Mouse (Mus musculus) common myeloid progenitor, adult 5-6 weeks (primary cell): ENCODE results near the gene Capn5. TPM values are rescaled to one million over a fixed set of nuclear protein-coding genes. Genes with fewer than 3 reads are reported as not detected.
A peak's percentile ranks its signal among the peaks of the same experiment; 100 is the strongest.

Source experiments
- ATAC-seq: replicated peaks from 2 replicates; pipeline ENCODE4 v1.8.0; 2016; ENCODE audit warnings: low read depth, mild to moderate bottlenecking, moderate TSS enrichment, inconsistent platforms; ENCODE audit not compliant: poor library complexity, severe bottlenecking
- total RNA-seq: library from RNA; stranded (forward); fragments of 200-1000, 187-1606 nt; gene quantifications from 2 replicates; pipeline ENCODE4 v1.2.3, GENCODE M21; 2017

Gene Capn5
- total RNA-seq, 1 experiment from 2014 or later: 15.1 TPM

DNA sequence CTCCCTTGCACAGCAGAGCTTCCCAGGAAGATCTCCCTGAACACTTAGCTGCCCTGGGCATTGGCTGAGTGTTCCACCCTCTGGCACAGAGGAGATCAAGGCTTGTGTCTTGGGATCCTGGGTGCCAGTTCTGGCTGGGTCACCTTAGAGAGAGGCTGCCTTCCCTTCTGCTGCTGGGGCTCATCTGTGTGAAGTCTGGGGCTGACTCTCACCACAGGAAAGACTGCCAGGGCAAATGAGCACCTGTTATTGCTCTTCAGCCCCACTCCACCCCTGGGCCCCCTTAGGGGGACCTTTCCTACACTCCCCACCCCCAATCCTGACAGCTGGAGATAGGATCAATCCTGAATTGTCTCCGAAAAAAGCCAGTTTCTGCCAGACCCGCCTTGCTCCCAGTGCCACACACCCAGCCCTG, 996 bp downstream of the Capn5 start:
- ATAC-seq: no peak

DNA sequence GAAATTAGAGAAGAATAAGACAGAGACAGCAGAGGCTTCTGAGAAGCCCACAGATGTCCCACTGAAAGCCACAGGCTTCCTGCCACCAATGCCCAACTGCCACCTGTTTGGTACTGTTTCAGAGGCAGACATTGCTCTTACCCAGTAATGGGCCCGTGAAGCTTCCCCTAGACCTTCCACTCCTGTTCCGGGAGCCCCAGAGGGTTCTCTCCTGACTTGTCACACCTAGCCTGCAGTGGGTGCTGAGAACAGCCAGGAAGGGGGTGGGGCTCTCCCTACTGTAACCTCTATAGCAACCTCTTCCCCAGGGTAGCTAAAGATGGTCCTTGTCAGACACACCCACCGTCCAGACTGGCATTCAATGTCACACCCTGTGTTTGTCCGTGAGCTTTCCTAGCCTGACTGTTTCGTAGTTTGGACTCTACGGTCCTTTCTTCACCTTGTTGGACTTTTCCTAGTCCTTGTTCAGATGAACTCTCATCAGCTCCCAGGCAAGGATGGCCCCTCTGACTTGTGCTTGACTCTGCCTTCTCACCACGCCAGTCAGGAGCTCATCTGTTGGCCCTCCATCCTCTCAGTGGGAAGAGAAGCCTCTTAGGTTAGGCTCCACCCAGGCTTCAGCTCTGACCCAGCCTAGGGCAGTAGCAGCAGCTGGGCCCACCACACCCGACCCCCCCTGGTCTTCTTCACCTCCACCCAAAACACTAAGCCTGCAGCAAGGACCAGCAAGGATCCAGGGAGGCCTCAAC, 1.6 kb downstream of the Capn5 start:
- no peak for ATAC-seq

DNA sequence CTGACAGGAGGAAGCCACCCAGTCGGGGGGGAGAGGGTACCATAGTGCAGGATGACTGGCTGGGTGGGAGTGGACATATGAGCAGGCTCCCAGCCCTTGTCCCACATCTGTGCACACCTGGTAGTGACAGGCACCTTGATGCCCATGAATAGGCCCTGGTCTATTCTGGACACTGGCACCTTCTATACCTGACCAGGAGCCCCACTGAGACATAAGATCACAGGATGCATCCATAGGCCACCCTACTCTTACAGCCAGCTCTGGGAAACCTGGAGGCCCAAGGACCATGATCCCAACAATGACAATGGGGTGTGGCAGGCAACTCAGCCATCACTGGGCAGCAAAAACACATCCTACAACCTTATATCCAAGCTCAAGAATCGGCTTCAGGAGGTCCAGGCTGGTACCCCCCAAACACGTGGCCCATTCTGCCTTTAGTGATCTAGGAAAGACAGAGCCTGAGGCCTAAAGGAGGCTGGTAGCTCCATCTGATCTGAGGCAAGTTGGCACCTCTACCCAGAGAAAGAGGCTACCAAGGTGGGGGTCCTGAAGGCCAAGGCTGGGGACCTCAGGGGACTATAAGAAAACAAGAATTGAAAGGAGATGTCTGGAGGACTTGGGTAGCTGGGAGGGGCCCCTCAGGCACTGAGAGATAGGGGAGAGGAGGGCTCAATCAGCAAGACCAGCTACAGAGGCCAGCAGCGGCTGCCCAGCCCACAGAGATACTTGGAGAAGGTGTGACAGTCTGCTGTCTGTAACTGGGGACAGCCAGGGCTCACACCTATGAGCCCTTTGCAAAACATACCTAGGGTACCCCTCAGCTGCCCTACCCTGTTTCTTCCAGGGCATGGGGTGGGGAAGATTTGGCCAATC, 3.0 kb downstream of the Capn5 start:
- ATAC-seq: no peak

DNA sequence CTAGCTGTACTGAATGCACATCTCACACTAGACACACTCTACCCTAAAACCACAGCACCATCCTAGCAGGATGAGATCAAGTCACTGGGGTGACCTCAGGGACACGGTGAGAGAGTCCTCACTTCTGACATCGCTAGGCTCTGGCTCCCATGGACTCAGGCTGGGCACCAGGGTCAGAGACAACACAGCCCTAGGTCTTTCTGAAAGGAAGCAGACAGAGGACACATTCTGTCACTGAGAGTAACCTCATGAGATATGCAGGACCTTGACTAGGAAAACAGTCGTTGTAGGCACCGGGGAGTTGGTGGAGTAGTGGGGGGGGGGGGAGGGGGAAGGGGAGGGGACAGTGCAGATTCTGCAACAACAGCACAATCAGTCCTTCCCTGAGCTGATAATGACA, 4.7 kb downstream of the Capn5 start:
- no peak for ATAC-seq

DNA sequence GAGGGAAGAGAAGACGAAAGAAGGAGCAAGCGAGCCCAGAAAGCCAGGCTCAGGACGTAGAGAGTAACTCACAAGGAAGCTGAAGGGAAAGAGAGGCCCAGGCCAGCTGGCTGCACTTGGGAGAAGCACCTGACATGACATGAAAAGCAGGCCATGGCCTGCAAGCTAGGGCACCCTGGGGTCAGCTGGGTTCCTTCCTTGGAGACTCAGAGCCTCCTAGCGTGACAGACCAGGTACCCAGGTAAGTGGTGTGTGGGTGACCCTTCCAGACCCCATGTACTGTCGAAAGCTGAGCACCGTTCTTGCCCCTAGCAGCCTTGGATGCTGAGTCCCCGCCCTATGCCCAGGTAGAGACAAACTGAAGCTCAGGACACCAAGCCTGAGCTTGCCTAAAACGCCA, 5.4 kb downstream of the Capn5 start:
- ATAC-seq: no peak

DNA sequence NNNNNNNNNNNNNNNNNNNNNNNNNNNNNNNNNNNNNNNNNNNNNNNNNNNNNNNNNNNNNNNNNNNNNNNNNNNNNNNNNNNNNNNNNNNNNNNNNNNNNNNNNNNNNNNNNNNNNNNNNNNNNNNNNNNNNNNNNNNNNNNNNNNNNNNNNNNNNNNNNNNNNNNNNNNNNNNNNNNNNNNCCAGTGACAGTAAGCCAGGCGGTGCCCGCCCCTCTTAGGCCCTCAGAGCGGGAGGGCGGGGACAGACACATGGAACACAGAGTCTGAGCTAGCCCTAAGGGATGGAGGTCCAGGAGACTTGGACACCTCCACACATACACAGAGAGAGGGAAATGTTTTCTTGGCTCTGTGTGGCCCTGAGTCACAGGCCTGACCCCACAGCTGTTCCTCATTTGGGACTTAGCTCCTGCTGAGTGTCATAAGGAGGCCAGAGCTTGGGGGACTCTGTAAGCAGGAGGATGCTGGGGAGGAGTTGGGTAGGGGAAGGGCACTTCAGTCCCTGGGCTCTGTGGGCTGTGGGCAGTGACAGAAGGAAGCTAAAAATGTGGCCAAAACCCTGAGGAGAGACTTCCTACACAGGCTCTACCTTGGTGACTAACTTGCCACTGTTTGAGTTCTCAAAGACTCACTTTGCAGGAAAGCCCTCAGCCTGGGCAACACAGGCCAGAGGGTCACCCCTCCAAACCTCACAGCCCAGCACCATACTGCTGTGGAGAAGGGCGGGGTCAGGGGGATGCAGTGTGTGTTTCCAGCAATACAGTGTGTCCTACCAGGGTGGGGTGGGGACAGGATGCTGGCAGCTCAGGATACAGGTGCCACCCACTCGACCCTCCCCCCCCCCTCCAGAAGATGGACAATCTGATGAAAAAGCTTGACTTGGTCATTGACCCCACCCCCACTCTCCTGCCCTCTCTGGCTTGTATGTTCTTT, 6.7 kb downstream of the Capn5 start:
- peak; percentile 83 for ATAC-seq

DNA sequence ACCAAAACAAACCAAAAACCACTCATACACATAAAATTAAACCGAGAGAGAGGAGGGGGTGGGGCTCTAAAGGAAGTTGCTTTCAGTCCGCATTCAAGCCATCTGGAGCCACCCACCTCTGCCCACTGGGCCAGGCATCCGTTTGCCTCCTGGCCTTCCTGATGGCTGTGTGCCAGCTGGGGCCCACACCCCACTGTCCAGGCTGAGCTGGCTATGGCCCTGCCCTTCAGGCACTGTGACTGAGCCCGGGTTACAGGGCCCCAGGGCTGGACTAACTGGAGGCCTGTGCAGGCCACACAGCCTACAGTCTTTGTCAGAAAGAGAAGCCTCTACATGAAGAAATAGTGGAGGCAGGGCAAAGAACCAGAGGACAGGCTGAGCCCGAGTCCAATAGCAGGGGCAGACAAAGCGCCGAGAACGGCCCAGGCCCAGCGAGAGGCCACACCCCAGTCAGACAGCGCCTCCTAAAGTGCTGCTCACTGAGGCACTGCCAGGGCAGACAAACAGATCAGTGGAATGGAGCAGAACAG, 13.0 kb downstream of the Capn5 start:
- peak; percentile 66 for ATAC-seq

DNA sequence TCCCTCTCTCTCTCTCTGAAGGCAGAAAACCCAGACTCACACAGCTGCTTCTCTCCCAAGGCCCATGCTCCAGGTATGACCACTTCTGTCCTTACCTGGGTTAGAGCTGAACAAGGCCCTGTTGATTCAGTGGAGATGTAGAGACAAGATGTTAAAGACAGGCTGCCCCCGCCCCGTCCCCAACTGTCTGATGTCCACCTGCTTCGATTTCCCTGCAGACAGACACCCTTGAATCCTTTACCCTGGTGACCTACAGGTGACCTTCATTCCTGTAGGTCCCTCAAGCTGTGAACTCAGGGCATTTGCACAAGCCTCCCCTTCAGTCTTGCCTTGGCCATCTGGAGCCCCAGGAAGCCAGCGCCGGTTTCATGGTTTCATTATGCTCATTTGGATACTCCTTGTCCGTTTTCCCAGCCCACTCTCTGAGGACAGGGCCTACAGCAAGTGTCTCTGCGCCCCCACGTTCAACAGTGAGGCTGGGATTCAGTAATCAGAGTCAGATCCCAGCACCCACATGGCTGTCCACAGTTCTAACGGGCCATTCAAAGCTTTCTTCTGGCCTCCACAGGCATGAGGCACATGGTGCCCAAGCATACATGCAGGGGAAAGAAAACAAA, 13.6 kb downstream of the Capn5 start:
- ATAC-seq: no peak

DNA sequence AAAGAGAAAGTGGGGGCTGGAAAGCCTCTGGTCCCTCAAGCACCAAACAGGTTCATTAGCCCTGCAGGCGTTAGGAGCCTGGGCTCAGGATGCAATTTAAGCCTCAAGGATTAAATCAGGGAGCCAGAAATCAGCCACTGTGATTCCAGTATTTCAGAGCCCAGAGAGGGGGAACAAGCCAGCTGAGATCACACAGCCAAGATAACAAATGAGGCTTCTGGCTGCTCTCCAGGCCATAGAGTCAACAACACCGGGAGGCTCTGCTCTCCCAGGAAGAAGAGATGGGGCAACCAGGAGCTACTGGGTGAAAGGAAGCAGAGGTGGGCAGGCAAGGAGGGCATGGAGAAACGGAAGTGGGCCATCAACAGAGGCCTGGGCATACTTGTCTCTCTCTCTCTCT, 14.4 kb downstream of the Capn5 start:
- no peak for ATAC-seq

DNA sequence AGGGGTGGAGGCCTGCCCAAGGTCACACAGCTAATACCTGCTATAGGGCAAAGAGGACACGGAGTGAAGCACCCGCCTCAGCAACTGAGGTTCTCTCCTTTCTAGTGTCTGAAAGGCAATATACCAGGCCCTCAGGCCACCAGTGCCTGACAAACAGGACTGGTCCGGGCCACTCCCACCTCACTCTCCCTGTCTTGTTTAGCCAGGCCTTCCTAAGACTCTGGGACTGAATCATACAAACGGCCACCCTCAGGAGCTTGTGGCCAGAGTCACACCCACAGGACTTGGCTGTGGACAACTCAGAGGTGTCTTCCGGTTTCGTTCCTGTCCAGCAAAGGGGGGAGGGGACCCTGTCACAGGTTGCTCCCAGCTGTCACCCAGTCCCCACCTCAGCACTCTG, 15.8 kb downstream of the Capn5 start:
- ATAC-seq: no peak

DNA sequence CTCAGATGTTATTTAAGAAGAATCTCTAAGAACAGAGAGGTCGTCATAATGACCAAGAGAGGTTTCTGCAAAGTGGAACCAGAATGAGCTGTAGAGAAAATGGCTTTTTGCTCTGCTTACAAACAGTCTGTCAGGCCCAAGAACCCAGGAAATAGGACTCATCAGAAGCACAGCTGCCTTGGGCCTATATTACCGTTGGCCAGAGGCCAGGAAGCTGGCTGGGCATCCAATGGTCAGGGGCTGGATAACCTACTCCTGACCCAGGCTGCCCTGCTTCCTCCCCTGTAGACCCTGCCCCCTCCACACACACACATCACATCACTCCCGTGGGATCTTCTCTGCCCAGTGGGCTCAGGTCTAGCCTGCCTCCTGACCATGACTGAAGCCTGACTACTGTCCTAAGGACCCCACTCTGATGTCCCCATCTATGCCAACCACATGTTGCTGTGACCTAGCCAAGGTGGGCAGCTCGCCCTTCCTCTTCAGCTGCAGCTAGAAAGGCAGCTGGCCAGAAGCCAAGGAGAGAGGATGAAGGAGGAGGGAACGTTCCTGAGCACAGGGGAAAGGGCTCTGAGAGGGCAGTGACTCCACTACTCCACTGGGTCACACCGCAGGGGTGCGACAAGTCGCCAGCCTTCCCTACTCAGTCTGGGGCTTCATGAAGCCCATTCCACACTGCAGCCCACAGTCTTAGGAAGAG, 17.9 kb downstream of the Capn5 start:
- no peak for ATAC-seq

DNA sequence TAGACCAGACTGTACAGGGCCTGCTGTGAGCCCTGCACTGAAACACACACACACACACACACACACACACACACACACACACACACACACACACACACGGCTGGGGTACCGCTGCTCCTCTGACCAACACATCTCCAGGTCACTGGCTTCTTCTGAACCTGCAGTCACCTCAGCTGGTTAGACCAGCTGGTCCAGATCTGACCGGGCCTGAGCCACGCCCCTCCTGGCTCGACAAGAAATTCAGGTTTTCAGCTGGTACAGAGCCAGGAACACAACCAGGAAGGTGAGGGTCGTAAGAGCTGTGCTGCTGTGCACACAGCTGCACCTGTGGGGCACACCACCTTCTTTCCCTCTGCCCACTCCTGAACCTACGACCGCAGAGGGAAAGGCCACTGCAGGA, 19.6 kb downstream of the Capn5 start:
- no peak for ATAC-seq

DNA sequence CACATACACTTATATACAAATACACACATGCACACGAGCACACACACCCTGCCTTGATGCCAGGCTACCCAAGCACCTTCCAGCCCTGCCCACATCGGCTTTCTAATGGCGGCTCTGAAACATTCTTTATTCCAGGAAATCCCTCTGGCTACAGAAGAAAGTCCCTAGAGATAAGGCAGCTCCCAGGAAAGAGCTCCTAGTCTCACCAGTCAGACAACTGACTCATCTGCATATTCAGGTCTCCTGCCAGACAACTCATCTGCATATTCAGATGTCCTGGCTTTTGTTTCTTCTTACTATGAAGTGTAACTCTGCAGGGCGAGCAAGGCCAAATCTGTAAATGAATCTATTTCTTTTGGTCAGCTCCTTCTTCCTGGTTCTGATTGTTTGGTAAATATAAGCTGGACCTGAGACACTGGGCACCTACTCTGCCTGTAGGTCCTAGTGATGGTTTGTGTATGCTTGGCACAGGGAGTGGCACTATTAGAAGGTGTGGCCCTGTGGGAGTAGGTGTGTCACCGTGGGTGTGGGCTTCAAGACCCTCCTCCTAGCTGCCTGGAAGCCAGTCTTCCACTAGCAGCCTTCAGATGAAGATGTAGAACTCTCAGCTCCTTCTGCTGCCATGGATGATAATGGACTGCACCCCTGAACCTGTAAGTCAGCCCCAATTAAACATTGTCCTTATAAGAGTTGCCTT, 20.3 kb downstream of the Capn5 start:
- no peak for ATAC-seq

DNA sequence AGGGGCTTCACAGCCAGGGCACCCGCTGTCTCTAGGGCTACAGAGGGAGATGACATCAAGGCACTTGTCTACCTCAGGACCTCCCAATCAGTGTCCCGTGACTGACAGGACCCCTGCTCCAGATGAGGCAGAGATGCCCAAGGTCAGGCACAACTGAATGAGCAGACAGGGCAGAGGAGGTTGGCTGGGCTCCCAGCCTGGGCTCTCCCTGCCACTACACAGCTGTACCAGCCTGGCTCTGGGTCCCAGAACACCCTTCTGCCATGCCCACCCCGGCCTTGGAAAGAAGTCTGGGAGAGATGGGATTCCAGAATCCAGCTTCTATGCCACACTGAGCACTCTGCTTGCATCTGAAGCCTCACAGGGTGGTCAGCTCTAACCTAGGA, 21.8 kb downstream of the Capn5 start:
- ATAC-seq: no peak; the same call in 1 of the 2 replicates

DNA sequence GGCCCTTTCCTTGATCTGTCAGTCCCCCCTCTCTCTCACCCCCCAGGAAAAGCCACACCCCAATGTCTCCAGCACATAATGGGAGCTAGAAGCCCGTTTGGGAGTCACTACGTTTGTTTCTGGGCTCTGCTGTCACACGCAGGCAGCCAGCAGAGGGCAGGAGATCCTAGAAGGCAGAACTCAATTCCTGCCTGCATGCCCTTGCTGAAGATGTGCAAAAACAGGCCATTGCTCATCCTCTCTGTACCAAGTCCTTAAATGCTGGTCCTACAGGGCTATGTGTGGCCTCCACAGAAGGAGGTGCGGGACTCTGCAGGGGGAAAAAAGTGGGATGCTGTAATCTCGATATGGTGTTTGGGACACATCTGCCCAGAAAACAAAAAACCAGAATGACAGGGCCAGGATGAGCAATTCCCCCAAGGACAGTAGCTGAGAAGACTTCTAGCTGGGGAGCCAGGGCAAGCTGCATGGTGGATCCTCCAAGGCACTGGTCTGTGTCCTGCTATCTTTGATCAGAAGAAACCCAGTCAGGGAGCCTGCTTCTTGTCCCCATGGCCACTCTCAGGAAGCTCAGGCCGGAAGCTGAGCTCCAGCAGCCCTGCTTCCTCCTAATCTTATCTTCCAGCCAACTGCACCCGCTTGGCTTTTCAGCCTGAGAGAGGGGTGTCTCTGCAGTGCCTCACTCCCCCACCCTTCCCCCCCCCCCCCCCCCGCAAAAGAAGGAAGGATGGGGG, 22.4 kb downstream of the Capn5 start:
- peak; percentile 70 for ATAC-seq

DNA sequence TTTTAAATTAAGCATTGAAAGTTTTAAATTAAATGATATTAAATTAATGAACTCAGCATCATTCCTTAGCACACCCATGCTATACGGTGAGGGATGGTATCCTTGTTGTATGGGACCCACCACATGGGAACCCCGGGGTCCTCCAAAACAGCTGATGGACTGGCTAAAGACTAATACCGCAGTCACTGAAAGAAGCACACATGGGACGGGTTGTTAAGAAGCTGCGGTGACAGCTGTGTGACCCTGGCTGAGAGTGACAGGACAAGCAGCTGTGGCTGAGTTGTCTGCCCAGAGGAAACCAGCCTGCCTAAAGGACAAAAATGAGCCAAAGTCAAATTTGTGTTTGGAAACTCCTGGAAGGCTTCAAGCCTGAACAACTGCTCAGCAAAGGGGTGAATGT, 24.2 kb downstream of the Capn5 start:
- no peak for ATAC-seq

DNA sequence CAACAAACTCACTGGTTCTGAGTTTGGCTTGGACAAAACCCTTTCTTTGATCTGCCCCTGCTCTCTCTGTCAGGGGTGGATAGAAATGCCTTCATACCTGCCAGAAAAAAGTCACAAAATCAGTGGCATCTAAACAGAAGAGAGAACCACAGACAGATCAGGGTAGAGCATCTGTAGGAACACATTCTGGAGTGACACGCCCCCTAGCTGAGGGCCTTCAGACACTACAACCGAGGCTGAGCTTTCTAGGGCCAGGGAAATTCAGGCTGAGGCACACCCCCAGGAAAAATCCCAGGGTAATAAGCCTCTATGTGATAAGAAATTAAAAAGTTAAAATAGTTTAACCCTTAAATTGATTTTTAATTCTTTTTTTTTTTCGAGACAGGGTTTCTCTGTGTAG, 24.7 kb downstream of the Capn5 start:
- no peak for ATAC-seq

DNA sequence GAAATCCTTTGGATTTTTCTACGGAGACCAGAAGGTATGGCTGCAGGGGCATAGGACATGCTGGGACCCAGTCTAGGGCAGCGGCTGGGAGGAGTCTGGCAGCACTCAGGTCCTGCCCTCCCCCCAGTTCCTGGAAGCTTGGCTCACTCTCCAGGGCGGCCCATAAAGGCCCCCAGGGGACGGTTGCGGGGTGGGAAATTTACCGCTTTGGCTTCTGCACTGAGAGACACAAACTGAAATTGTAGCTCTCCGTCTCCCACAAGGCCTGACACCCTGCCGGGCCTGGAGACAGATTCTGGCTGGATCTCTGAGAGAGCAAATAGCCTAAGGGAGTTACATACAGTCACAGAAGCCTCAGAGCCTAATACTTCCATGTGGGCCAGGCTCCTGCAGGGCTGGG, 25.7 kb downstream of the Capn5 start:
- ATAC-seq: no peak
